Mouse (Mus musculus) kidney, postnatal 14 days (tissue): ENCODE results near the gene Pdk1.

Source experiments
- DNase-seq: peaks from one replicate; pipeline ENCODE4 v3.0.0; 2022; ENCODE audit warnings: mixed read lengths

Gene Pdk1

GRCm38 (mm10) chr2:71941005-71941720 is 68.1 kb downstream of the Pdk1 start:
- DNase-seq, result no peak

DNA sequence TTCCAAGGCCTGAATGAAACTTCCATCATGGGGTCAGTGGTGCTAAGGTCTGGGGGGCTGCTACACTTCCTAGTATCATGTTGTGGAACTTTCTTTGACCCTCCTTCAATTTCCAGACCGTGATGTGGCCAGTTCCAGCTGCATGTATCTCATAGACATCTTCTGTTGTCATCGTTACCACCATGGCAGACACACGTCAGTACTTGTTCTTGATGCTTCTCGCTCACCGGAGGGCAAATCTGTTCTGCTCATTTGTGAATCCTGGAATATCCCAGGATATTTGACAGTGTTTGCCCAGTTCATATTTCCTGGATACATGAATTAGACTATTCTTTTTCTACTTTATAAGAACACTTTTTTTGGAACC is 68.7 kb downstream of the Pdk1 start:
- no peak for DNase-seq

- DNase-seq, result no peak
These were observed 78.2 kb downstream of the Pdk1 start for GRCm38 (mm10) chr2:71951212-71951611.
